Mouse (Mus musculus) kidney, adult 10 weeks (tissue): ENCODE data around the gene Bclaf3. TPM values are rescaled to one million over a fixed set of nuclear protein-coding genes. Genes with fewer than 3 reads are reported as not detected.

ENCODE experiments used
- polyA plus RNA-seq: library from polyadenylated mRNA; stranded (reverse); fragments of 350-450 nt; fragmentation: Illumina TruSeq; extraction: RNeasy Lipid Tissue Mini Kit (QIAGEN cat#74804); gene quantifications from one replicate; pipeline ENCODE4 v1.2.3, GENCODE M21; 2014; ENCODE audit warnings: low read depth, low replicate concordance

The Bclaf3 gene
- 25.1 TPM for polyA plus RNA-seq

GRCm38 (mm10) chrX:159526388-159526787, at the start of gene Bclaf3:
Gene Bclaf3, plus strand, starts transcription at chrX:159526688.

GRCm38 (mm10) chrX:159626907-159627587, 100.6 kb downstream of the Bclaf3 start, which contains the start of gene Sh3kbp1:
Gene Sh3kbp1, plus strand, starts transcription at chrX:159627272.

Other genes with a start within 250 kb of the Bclaf3 start
- gene Eif1ax, start 154.5 kb upstream of the Bclaf3 start, polyA plus RNA-seq: 103 TPM
- gene Map7d2, start 112.1 kb upstream of the Bclaf3 start, polyA plus RNA-seq: 0.24 TPM
- 17.9 TPM for gene Sh3kbp1, start 100.6 kb downstream of the Bclaf3 start, polyA plus RNA-seq